Mouse (Mus musculus): ENCODE measurements around the gene Mat2a.
"Not testable (repeated sequence)": the region's sequence is repeated elsewhere in the genome, so short reads cannot be mapped to it uniquely, and the experiment has no call there.

Mat2a gene

DNA sequence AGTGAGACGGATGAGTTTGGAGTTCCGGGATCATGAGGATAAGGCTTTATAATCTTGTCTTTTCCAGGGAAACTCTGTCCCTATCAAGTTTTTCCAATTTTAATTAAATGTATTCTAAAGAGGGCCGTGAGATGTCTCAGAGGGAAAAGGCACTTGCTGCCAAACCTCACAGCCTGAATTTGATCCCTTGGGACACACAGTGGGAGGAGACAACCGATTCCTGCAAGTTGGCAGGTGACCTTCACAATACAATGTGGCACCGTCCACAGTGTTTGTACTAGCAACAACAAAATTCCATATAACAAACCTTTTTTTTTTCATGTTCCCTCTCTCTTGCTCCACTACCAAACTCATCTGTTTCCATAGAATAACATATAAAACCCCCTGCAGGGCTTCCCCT lies 19.6 kb upstream of the Mat2a start:
- in situ Hi-C loops (cut with MboI; ENCODE audit: low pct_unique_long_range_greater_than_20kb in 1 of 2, low sequenced_read_pairs in 2 of 2, unreplicated experiment in 1 of 2) = no loop called here

DNA sequence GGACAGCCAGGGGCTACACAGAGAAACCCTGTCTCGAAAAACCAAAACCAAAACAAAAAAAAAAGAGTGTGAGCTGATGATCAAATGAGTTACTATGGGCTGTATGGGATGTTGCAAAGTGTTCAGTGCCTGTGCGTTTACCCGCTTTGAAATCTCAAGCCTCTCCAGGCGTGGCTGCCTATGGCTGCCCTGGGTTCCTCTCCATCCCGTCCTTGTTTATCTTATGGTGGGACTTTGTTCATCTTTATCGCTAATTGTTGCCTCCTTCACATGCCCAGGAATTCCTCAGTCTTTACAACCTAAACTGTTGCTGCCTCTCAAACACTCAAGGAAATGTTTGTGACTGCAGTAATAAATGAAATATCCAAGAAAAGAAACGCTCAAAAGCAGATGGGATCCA lies 19.1 kb upstream of the Mat2a start:
- in situ Hi-C loops (cut with MboI; ENCODE audit: low pct_unique_long_range_greater_than_20kb in 1 of 2, low sequenced_read_pairs in 2 of 2, unreplicated experiment in 1 of 2) = no loop called here

DNA sequence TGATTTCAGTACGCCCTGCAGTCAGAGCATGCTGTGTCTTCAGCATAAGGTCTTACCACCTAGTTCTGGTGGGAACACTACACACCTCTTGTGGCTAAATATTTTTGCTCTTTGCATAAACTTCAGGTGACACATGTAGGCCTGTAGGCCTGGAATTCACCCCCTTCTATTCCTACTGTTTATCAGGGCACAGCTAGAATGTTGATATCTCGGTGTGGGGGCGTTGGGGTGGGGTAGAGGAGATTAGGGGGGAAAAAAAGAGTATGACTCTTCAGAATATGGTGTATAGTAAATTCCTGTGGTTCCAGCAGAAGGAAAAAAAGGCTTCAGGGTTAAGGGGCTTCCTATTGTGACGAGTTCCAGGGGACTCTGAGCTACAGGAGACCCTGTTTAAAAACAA lies 17.2 kb upstream of the Mat2a start:
- in situ Hi-C loops (cut with MboI; ENCODE audit: low pct_unique_long_range_greater_than_20kb in 1 of 2, low sequenced_read_pairs in 2 of 2, unreplicated experiment in 1 of 2) = no loop called here

GRCm38 (mm10) chr6:72454833-72455373 lies 15.5 kb upstream of the Mat2a start:
- in situ Hi-C loops (cut with MboI; ENCODE audit: low pct_unique_long_range_greater_than_20kb in 1 of 2, low sequenced_read_pairs in 2 of 2, unreplicated experiment in 1 of 2) = no loop called here

DNA sequence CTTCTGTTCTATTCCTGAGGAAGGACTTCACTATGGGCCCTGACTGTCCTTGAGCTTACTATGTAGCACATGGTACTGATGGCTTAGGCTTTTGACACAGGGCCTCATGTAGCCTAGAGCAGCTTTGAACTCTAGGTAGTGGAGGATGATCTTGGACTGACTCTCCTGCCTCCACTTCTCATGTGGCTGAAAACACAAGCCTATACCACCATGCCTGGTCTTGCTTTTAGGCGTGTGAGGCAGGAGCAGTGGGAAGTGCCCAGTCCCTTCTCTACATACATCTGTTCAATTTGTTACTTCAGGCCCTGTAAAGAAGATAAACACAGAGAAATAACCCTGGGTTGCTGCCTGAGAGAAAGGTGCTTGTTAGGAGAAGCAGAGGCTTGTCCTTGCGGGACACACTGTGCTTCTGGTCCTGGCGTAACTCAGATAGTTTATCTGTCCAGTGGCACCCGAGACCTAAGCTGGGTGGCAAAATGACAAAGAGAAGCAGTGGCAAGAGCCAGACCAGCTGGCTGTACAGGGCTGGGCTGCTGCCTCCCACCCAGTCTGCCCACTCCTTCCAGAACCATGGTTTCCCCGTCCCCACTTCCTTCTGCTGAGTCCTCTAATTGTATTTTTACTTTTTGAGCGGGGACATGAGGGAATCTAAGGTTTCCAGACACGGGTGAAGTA lies 14.9 kb upstream of the Mat2a start:
- in situ Hi-C loops (cut with MboI; ENCODE audit: low pct_unique_long_range_greater_than_20kb in 1 of 2, low sequenced_read_pairs in 2 of 2, unreplicated experiment in 1 of 2) = no loop called here

- in situ Hi-C loops (cut with MboI; ENCODE audit: low pct_unique_long_range_greater_than_20kb in 1 of 2, low sequenced_read_pairs in 2 of 2, unreplicated experiment in 1 of 2) = no loop called here
Measured at GRCm38 (mm10) chr6:72453578-72453977, 14.2 kb upstream of the Mat2a start.

GRCm38 (mm10) chr6:72452329-72452728 lies 13.0 kb upstream of the Mat2a start:
- in situ Hi-C loops (cut with MboI; ENCODE audit: low pct_unique_long_range_greater_than_20kb in 1 of 2, low sequenced_read_pairs in 2 of 2, unreplicated experiment in 1 of 2) = no loop called here

DNA sequence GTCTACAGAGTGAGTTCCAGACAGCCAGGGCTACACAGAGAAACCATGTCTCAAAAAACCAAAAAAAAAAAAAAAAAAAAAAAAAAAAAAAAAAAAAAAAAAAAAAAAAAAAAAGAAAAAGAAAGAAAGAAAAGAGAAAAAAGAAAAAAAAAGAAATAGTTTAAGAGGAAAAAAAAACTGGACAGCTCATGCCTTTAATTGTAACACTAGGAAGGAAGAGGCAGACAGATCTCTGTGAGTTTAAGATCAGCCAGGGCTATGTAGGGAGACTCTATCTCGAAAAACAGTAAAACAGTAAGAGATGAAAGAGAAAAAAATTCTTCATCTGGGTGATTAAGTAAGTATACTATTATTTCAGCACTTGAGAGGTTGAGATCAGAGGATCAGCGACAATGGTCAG lies 12.4 kb upstream of the Mat2a start:
- in situ Hi-C loops (cut with MboI; ENCODE audit: low pct_unique_long_range_greater_than_20kb in 1 of 2, low sequenced_read_pairs in 2 of 2, unreplicated experiment in 1 of 2) = not testable (repeated sequence)

GRCm38 (mm10) chr6:72447487-72447886 lies 8.1 kb upstream of the Mat2a start:
- in situ Hi-C loops (cut with MboI; ENCODE audit: low pct_unique_long_range_greater_than_20kb in 1 of 2, low sequenced_read_pairs in 2 of 2, unreplicated experiment in 1 of 2) = no loop called here

DNA sequence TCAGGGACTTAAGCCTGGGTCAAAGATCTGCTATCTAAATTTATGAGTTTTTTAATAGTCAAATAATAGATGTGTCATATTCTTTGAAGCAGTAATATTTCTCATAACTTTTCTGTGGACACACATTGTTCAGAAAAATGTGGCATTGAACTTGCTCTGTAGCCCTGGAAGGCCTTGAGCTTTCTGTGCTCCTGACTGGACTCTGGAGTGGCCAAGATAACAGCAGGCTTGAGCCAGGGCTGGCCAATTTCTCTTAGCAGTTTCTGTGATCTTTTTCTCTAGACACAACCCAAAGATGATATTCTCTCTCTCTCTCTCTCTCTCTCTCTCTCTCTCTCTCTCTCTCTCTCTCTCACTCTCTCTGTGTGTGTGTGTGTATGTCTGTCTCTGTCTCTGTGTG lies 5.7 kb upstream of the Mat2a start:
- in situ Hi-C loops (cut with MboI; ENCODE audit: low pct_unique_long_range_greater_than_20kb in 1 of 2, low sequenced_read_pairs in 2 of 2, unreplicated experiment in 1 of 2) = no loop called here

GRCm38 (mm10) chr6:72442921-72443604 lies 3.7 kb upstream of the Mat2a start:
- in situ Hi-C loops (cut with MboI; ENCODE audit: low pct_unique_long_range_greater_than_20kb in 1 of 2, low sequenced_read_pairs in 2 of 2, unreplicated experiment in 1 of 2) = no loop called here

- in situ Hi-C loops (cut with MboI; ENCODE audit: low pct_unique_long_range_greater_than_20kb in 1 of 2, low sequenced_read_pairs in 2 of 2, unreplicated experiment in 1 of 2) = no loop called here
Measured at GRCm38 (mm10) chr6:72440186-72440990, 1.0 kb upstream of the Mat2a start.

- in situ Hi-C loops (cut with MboI; ENCODE audit: low pct_unique_long_range_greater_than_20kb in 1 of 2, low sequenced_read_pairs in 2 of 2, unreplicated experiment in 1 of 2) = no loop called here
Measured at GRCm38 (mm10) chr6:72438862-72439354, 450 bp downstream of the Mat2a start.

GRCm38 (mm10) chr6:72438226-72438625 lies 1.1 kb downstream of the Mat2a start:
- in situ Hi-C loops (cut with MboI; ENCODE audit: low pct_unique_long_range_greater_than_20kb in 1 of 2, low sequenced_read_pairs in 2 of 2, unreplicated experiment in 1 of 2) = no loop called here

DNA sequence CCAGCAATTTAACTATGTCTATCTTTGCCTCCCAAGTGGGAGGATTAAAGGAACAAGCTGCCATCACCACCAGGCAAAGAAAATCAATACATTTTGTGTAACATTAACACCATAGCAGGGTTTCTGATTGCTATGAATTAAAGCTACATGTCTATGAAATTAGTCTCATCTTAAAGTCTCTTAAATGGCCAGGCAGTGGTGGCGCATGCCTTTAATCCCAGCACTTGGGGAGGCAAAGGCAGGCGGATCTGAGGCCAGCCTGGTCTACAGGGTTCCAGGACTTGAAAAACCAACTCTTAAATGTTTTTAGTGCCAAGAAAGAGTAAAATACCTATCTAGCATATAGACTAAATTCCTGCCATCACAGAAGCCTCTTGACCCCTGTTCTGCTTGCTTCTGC lies 7.2 kb downstream of the Mat2a start:
- in situ Hi-C loops (cut with MboI; ENCODE audit: low pct_unique_long_range_greater_than_20kb in 1 of 2, low sequenced_read_pairs in 2 of 2, unreplicated experiment in 1 of 2) = no loop called here

DNA sequence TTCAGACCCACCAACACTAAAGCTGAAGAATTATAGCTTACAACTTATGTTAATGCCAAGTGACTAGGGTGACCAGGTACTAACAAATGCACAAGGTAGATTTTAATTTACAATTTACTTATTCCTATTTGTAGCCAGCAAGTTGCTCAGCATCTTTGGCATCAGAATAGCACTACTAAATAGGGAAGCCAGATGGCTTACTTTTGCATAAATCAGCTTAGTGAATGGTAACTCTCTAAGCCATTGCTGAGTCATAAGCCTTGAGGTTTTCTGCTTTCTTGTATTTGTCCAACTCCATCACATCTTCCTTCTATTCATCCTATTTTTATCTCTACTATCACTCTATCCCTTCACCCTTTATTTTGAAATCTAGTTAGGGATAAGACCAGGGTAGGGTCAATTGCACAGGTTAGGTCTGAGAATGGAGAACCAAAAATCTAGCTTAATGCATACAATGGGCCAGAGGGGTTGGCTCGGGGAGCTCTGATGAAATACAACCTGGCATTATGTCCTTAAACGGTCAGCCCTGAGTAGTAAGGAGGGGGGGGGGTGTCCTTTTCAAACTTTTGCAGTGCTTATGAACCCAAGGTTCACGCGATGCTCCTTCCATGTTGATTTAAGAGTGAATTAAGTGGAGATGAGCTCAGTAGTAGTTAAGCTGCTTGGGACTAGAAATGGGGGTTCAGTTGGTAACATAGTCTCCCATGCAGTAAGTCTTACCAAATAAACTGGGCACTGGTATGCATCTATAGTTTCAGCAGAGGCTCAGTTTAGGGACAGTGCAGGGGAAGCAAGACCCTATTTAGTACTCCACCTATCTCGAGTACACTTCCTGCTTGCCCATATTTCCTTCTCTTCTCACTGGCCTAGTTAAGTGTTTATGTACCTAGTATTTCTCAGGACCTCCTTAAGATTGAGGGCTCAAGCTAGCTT lies 8.1 kb downstream of the Mat2a start:
- in situ Hi-C loops (cut with MboI; ENCODE audit: low pct_unique_long_range_greater_than_20kb in 1 of 2, low sequenced_read_pairs in 2 of 2, unreplicated experiment in 1 of 2) = no loop called here

DNA sequence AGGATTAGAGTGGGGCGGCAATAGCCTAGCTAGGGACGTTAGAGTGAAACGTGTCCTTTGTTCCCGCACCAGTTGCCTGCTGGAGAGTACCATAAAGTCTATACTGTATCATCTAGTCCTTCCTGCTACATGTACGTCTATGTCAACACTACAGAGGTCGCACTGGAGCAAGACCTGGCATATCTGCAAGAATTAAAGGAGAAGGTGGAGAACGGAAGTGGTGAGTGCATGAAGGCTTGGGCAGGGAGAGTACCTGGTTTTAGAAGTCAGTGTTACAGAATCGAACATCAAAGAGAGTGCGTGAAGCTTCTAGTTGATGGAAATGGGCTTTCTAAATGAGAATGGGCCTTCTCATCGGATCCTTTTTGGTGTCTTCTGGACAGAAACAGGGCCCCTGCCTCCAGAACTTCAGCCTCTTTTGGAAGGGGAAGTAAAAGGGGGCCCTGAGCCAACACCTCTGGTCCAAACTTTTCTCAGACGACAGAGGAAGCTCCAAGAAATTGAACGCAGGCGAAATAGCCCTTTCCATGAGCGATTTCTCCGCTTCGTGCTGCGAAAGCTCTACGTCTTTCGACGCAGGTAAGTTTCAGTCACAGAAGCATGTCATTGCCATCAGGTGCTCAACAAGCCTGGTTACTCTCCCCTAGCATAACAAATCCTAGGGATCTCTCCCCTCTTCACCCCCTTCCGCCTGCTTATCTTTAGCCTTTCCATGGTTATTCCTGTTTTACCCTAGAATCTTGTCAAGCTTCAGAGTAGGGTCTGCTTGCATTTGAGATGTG lies 10.1 kb downstream of the Mat2a start:
- in situ Hi-C loops (cut with MboI; ENCODE audit: low pct_unique_long_range_greater_than_20kb in 1 of 2, low sequenced_read_pairs in 2 of 2, unreplicated experiment in 1 of 2) = loop anchor here (5.0 to 10.0 kb wide), 3 partner anchors 93 to 406 kb away; partner anchors contain the start of gene Sh2d6 (in 1 of the 2)
